ENCODE assay signal across 7 mouse cellular contexts in genomic region chr15:78915660-78916017, GRCm38 (mm10). TPM values are rescaled to one million over a fixed set of nuclear protein-coding genes. Genes with fewer than 3 reads are reported as not detected.
DNase-seq lines count a peak whose midpoint lies in the region; ATAC-seq lines count a peak whose summit lies in the region.

No protein-coding gene starts in this region.

- DNase-seq in adipocyte (ENCODE audit: low spot score): peak; percentile 83
- peak; percentile 77 to 84 for DNase-seq in cerebellum, postnatal 25 days
- DNase-seq in gastrocnemius, adult 8-10 months (ENCODE audit: low spot score in 2 of 2): peak; percentile 41 to 56
- peak; percentile 76 to 92 for DNase-seq in left cerebral cortex, postnatal 14 days (ENCODE audit: low spot score in 2 of 2)
- peak; percentile 64 to 78 for DNase-seq in right cerebral cortex, postnatal 36 days (ENCODE audit: low spot score in 2 of 2)

- ATAC-seq in inflammation-experienced regulatory T-cells, adult 6 months: peak; percentile 49
- ATAC-seq in megakaryocyte progenitor cell, adult 5-6 weeks (replicated peaks; ENCODE audit: poor library complexity): peak; percentile 61

- intact Hi-C loops in left cerebral cortex, postnatal 14 days (cut with DNase I): loop anchor here (2.0 kb wide), 1 partner anchor 27 kb away; no protein-coding TSS in a partner anchor

RNA-seq across cellular contexts. Expression of gene Pdxp, which starts 1.9 kb away (rescaled TPM):
- total RNA-seq in gastrocnemius, adult 8-10 months (2022): 1 to 10 TPM; 1.7 to 2.7 (median 2.1) TPM
- 1 to 10 TPM in 2 of 3 experiments, under 1 TPM in 1; 0.94 to 3.8 (median 3.3) TPM for polyA plus RNA-seq in inflammation-experienced regulatory T-cells, adult 6 months (2017; shearing (Covaris generic))
- 100 to 1,000 TPM; 167 to 179 TPM for total RNA-seq in left cerebral cortex, postnatal 14 days (2021)
- 9.5 and 12.8 TPM in 2 replicates for total RNA-seq in megakaryocyte progenitor cell, adult 5-6 weeks (2015)
- 5.0 and 8.8 TPM in 2 replicates for total RNA-seq in megakaryocyte progenitor cell, adult 5-6 weeks (2017)

RNA-seq across cellular contexts. Expression of gene Lgals1, which starts 10.9 kb away (rescaled TPM):
- total RNA-seq in gastrocnemius, adult 8-10 months (2022): 100 to 1,000 TPM; 214 to 406 (median 281) TPM
- polyA plus RNA-seq in inflammation-experienced regulatory T-cells, adult 6 months (2017; shearing (Covaris generic)): 1,000 to 10,000 TPM in 1 of 3 experiments, 100 to 1,000 TPM in 2; 309 to 2,729 (median 443) TPM
- total RNA-seq in left cerebral cortex, postnatal 14 days (2021): 10 to 100 TPM; 19.2 to 22.6 TPM
- total RNA-seq in megakaryocyte progenitor cell, adult 5-6 weeks (2015): 480 and 550 TPM in 2 replicates
- 648 and 851 TPM in 2 replicates for total RNA-seq in megakaryocyte progenitor cell, adult 5-6 weeks (2017)

RNA-seq across cellular contexts. Expression of gene Sh3bp1, which starts 16.1 kb away (rescaled TPM):
- 1 to 10 TPM in 2 of 4 experiments, under 1 TPM in 2; 0.80 to 1.7 (median 1.2) TPM for total RNA-seq in gastrocnemius, adult 8-10 months (2022)
- polyA plus RNA-seq in inflammation-experienced regulatory T-cells, adult 6 months (2017; shearing (Covaris generic)): 10 to 100 TPM; 49.5 to 72.6 (median 52.6) TPM
- 10 to 100 TPM; 13.4 TPM for total RNA-seq in left cerebral cortex, postnatal 14 days (2021)
- total RNA-seq in megakaryocyte progenitor cell, adult 5-6 weeks (2015): 42.5 and 55.8 TPM in 2 replicates
- 18.9 and 22.9 TPM in 2 replicates for total RNA-seq in megakaryocyte progenitor cell, adult 5-6 weeks (2017)

RNA-seq across cellular contexts. Expression of gene Gm49510, which starts 16.2 kb away (rescaled TPM):
- not detected for total RNA-seq in gastrocnemius, adult 8-10 months (2022)
- not detected for polyA plus RNA-seq in inflammation-experienced regulatory T-cells, adult 6 months (2017; shearing (Covaris generic))
- total RNA-seq in left cerebral cortex, postnatal 14 days (2021): under 1 TPM in 1 of 2 experiments, not detected in 1; 0.23 TPM
- not detected in 2 replicates for total RNA-seq in megakaryocyte progenitor cell, adult 5-6 weeks (2015)
- total RNA-seq in megakaryocyte progenitor cell, adult 5-6 weeks (2017): 1.2 and 2.6 TPM in 2 replicates

RNA-seq across cellular contexts. Expression of gene Nol12, which starts 19.1 kb away (rescaled TPM):
- total RNA-seq in gastrocnemius, adult 8-10 months (2022): 10 to 100 TPM; 24.0 to 31.2 (median 28.1) TPM
- 10 to 100 TPM; 38.8 to 53.8 (median 51.1) TPM for polyA plus RNA-seq in inflammation-experienced regulatory T-cells, adult 6 months (2017; shearing (Covaris generic))
- 10 to 100 TPM; 35.3 to 39.9 TPM for total RNA-seq in left cerebral cortex, postnatal 14 days (2021)
- 38.7 and 47.6 TPM in 2 replicates for total RNA-seq in megakaryocyte progenitor cell, adult 5-6 weeks (2015)
- 19.9 and 25.2 TPM in 2 replicates for total RNA-seq in megakaryocyte progenitor cell, adult 5-6 weeks (2017)

Comparison
In these comparisons a context has a peak if more than half of its experiments do, and no peak if none do; other contexts are left out.
1. Peak in every context shown above with its lines: DNase-seq and ATAC-seq.
2. RNA of gene Pdxp, which starts 1.9 kb away (total RNA-seq): 167 to 179 TPM in left cerebral cortex, postnatal 14 days; 5.0 to 12.8 TPM in megakaryocyte progenitor cell, adult 5-6 weeks and 1.7 to 2.7 TPM in gastrocnemius, adult 8-10 months; every median in the first group is over 10 times any median in the second.
3. RNA of gene Lgals1, which starts 10.9 kb away (total RNA-seq): 480 to 851 TPM in megakaryocyte progenitor cell, adult 5-6 weeks and 214 to 406 TPM in gastrocnemius, adult 8-10 months; 19.2 to 22.6 TPM in left cerebral cortex, postnatal 14 days; every median in the first group is over 4 times any median in the second.
4. RNA of gene Sh3bp1, which starts 16.1 kb away (total RNA-seq): 18.9 to 55.8 TPM in megakaryocyte progenitor cell, adult 5-6 weeks and 13.4 TPM in left cerebral cortex, postnatal 14 days; 0.80 to 1.7 TPM in gastrocnemius, adult 8-10 months; every median in the first group is over 4 times any median in the second.